In genomic region chr5:53402022-53402421, GRCm38 (mm10) we compare ENCODE assay signal across 13 mouse cellular contexts.
"Had no signal": no experiment of that assay in that cellular context is flagged by ENCODE, and none has a peak within 500 bp of the region (broad histone marks: within the 10 kb centered on the region; RNA-seq: fewer than 3 reads in every experiment).

No protein-coding gene starts in this region.

- H3K36me3 ChIP-seq: limb, embryonic 12.5 days; midbrain, embryonic 10.5 days; neural tube, embryonic 12.5 days had no signal

- H3K9me3 ChIP-seq: limb, embryonic 12.5 days; midbrain, embryonic 10.5 days; neural tube, embryonic 12.5 days had no signal

- H3K27me3 ChIP-seq: limb, embryonic 12.5 days; neural tube, embryonic 12.5 days had no signal

- DNase-seq: kidney, adult 9 months; kidney, postnatal 36 days; layer of hippocampus, postnatal 36 days; midbrain, embryonic 14.5 days; right cerebral cortex, postnatal 4 days; spleen, adult 18-20 months; thymus, adult 18-20 months; thymus, postnatal 14 days had no signal

- H3K4me3 ChIP-seq: limb, embryonic 12.5 days; midbrain, embryonic 10.5 days; neural tube, embryonic 12.5 days had no signal

- H3K27ac ChIP-seq: kidney, postnatal 0 days; limb, embryonic 12.5 days; liver, embryonic 14.5 days; midbrain, embryonic 10.5 days; neural tube, embryonic 12.5 days had no signal

- H3K4me1 ChIP-seq: limb, embryonic 12.5 days; midbrain, embryonic 10.5 days; neural tube, embryonic 12.5 days had no signal
